Mouse (Mus musculus) c-Kit-positive CD71-positive TER-119-positive erythroid progenitor cells, embryonic 14.5 days (primary cell): Measurements from ENCODE around the gene Obsl1.
A peak's percentile ranks its signal among the peaks of the same experiment; 100 is the strongest.

Source experiments
- DNase-seq: peaks from one replicate; pipeline ENCODE4 v3.0.0-alpha.2; 2013; ENCODE audit warnings: low spot score

Obsl1 gene

GRCm38 (mm10) chr1:75487040-75487404 is 19.2 kb downstream of the Obsl1 start:
- DNase-seq, result no peak

DNA sequence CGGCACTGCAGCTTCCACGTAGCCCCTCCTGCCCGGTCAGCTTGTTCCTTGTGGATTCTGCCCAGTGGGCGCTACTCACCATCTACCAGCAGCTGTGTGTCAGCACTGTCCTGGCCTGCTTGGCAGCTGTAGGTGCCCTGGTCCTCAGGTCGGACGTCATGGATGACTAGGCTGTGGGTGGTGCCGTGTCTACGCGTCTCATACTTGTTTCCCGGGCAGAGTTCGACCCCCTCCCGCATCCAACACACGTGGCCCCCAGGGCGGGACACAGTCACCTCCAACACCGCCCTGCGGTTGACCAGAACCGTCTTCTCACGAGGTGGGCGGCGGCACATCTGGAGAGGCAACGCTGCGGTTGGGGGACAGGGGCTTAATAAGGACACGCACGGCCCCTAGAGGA is 19.7 kb downstream of the Obsl1 start:
- no peak for DNase-seq

DNA sequence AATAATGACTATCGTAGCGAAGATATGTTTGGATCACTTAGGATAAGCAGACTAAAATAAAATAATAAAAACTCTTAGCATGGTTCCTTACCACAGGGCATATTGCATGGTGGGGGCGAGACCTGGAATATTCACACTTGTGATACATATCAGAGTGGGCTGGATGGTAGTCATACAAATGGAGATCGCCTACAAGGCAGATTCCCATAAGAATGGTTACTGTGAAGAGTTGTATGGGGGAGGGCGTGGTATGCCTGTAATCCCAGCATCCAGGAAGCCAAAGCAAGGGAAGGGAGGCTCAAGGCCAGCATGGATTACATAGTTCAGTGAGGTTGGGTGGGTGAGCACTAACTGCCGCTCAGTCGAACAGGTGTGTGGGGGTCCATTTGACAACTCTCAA is 25.5 kb downstream of the Obsl1 start:
- no peak for DNase-seq

- DNase-seq, result no peak
Observed at GRCm38 (mm10) chr1:75480036-75480435, 26.2 kb downstream of the Obsl1 start.

- no peak for DNase-seq
Observed at GRCm38 (mm10) chr1:75479635-75479989, 26.6 kb downstream of the Obsl1 start.

DNA sequence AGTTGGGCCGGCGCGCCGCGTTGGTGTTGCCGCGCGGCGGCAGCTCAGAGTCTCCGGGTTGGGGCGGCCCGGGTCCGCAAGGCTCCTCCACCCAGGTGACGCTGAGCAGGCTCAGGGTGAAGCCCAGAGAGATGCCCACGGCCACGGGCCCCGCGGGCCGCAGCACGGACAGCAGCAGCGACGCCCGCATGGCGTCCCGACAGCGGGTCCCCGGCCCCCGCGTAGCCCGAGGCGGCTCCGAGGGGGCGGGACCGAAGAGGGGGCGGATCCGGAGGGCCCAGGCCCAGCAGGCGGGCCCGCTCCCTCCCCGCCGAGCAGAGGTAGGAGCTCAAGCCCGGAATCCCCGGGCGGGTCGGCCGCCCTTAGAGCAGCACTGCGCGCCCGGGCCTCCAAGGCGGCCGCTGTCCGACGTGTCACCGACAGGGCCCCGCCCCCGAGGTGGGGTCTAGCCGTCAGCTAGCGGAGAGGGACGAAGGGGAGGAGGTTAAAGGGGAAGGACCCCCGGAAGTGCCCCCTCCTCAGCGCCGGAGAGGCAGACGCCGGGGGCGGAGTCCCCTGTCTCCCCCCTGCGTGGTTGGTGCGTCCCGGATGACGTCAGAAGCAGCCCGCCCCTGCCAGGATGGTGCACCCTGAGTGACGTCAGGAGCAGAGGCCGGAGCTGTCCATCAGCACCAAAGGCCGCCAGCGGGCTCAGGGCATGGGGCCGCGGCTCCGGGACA is 27.2 kb downstream of the Obsl1 start, which contains the start of the genes Chpf and Tmem198:
Gene Chpf (minus strand): TSS at position 392 of the 719 bp plus-strand sequence.
Gene Tmem198 (plus strand): TSS at position 617 of the 719 bp plus-strand sequence.
- peak; percentile 84 for DNase-seq

DNA sequence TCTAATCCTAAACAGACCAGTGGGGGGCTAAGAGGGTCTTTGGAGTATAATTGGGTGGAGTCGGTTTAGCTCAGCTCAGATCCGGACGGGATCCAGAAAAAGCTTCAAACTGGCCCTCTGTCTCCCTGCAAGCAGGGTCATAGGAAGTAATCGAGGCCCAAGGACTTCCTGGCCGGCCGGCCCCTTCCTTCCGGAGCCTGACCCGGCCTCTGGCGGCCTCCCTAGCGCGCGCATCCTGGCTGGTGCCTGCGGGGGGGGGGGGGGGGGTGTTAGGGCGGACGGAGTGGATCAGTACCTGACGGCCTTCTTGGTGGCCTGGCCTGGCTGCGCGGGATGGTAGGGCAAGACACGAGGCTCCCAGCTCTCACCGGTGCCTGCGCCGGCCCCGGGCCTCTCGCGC is 27.8 kb downstream of the Obsl1 start:
- DNase-seq, result no peak

DNA sequence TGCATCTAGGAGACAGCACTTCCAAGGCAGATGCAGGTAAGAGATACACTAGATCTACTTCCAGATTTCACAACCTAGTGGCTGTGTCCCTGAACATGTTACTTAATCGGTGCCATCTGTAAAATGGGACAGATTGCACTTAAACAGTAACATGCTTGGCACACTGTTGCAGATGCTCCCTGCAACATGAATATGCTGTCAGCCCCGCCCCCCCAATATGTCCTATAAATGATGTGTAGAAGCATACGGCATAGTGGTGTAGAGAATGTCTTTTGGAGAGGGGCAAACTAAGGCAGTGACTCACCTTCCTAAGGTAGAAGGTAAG is 28.3 kb downstream of the Obsl1 start:
- no peak for DNase-seq

DNA sequence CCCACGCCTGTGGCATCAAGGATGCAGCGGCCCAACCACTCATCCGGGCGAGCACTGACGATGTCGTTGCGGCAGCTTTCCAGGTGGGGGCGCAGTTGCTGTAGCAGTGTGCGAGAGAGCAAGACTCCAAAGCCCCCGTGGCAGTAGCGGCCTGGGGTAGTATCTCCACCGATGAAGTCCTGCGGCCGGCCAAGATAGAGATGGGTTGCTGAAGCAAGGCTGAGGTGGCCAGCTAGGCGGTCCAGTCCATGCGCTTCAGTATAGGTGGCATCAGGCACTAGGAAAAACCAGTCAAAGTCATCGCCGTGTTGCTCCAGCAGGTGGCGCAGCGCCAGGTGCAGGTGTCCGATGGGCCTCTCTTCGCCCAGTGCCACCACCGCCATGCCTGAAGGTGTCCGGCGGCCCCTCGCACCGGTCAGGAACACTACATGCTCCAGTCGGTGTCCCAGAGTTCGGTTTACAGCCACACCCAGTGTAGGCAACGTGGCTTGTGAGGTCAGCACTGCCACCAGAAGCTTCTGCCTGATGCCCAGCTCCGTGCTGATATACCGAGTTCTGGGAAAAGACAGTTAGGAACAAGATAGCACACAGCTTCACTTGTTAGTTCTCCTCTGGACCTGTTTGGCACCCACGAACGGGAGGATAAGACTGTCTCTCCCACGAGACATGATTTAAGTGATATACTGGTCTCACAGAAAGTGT is 28.8 kb downstream of the Obsl1 start:
- peak; percentile 70 for DNase-seq

GRCm38 (mm10) chr1:75476441-75476840 is 29.8 kb downstream of the Obsl1 start:
- no peak for DNase-seq

DNA sequence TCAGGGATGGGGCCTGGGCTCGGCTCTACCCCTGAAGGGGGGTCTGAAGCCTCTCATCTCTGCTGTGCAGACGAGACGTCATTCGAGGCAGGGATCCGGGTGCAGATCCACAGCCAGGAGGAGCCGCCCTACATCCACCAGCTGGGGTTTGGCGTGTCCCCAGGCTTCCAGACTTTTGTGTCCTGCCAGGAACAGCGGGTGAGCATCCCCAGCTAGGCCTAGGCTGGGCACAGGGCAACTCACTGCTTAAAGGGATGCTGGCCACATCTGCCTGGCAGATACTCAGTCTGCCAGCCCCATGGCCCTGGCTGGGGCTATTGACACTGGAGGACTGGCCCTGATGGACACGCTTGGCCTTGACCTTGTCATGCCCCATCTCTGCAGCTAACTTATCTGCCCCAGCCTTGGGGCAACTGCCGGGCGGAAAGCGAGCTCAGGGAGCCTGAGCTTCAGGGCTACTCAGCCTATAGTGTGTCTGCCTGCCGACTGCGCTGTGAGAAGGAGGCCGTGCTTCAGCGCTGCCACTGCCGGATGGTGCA is 36.9 kb downstream of the Obsl1 start:
- no peak for DNase-seq

DNA sequence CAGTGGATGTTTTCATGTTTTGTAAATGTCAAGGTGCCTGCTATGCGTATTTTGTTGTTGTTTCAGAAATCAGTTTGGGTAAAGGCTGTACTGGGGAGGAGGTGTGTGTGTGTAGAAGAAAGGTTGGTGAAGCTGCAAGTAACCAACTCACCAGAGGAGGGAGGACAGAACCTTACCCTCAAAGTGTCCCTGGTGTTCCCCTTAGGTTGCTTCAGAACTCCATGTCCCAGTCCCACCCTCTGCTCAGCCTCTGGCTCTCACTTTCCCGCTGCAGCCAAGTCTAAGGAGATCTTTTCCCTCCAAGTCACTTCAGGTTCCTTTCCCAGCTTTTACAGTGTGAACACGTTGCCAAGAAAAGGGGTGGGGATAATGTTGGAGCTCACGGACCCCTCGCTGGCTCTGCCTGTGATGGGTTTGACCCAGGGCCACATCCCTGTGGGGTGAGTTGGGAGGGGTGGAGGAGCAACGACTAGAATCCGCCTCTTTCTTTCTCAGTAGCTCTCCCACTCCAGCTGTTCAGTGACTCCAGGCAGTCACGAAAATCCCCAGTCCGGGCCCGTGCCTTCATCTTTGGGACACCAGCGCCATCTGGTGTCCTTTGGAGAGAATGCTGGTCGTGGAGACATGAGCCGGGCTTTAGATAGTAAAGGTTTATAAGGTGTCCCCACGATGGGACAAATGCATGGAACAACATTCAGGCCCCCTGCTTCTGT is 38.9 kb downstream of the Obsl1 start:
- DNase-seq, result peak; percentile 76

DNA sequence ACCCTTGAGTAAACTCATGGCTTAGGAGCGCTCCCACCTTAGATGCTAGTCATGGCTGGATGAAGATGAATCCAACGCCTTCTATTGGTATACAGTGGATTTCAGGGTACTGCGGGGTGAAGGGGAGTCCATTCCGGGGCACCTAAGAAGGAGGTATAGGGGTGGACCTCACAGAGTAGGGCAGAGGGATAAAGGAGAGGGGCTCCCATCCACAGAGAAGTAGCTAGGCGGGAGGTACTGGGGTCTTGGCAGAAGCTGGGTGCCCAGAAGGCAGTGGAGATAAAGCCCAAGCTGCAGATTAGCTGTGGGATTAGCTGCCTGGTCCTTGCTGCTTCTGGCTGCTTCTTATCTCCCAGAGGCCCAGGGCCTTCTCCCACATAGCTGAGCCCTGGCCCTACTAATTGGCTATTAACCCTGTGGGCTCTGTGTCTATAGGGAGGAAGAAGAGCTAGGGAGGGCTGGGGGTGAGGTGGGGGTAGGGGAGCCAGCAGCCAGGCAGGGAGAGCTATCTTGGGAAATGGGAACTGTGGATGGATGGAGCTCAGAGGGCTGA is 42.5 kb downstream of the Obsl1 start:
- DNase-seq, result peak; percentile 48

- DNase-seq, result peak; percentile 51
Observed at GRCm38 (mm10) chr1:75462636-75463035, 43.6 kb downstream of the Obsl1 start.

- no peak for DNase-seq
Observed at GRCm38 (mm10) chr1:75460297-75460696, 46.0 kb downstream of the Obsl1 start.

DNA sequence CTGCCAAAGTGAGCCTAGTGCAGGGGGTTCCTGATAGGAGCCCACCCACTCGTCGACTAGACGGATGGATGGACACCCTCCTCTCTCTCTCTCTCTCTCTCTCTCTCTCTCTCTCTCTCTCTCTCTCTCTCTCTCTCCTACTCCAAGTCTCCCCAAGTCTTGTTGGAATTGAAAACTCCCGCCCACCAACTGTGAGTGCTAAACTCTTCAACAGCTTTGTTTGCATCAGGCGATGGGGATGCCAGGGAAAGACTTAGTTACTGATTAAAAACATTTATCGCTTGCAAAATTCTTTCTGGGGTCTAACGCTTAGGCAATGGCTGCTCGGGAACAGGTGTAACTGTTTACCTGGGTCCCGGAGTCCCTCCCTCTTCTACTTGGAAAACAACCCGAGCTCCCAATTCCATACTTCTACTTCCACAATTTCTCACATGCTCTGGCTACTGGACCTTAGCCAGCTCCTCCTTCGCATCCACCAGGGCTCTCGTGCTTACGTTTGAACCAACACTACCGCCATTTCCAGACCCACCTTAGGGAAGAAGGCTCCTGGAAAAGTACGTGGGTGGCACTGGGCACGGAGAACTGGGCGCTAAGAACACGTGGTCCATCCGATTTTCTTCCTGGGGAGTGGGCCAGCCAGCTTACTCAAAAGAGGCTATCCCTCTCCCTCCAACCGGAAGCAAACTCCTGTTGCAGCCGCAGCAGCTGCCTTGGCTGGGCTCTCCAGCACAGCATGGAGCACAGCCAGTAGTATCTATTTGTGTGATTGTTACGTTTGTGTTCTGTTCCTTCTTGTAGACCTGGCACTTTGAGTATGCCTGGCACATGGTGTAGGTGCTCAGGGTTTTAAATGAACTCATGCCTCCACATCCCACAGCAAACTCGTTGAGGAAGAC is 47.2 kb downstream of the Obsl1 start:
- no peak for DNase-seq

- no peak for DNase-seq
Observed at GRCm38 (mm10) chr1:75458025-75458788, 48.0 kb downstream of the Obsl1 start.

- DNase-seq, result no peak
Observed at GRCm38 (mm10) chr1:75457710-75458024, 48.6 kb downstream of the Obsl1 start.

GRCm38 (mm10) chr1:75456746-75457564 is 49.3 kb downstream of the Obsl1 start:
- no peak for DNase-seq

- no peak for DNase-seq
Observed at GRCm38 (mm10) chr1:75455948-75456347, 50.3 kb downstream of the Obsl1 start.
